Mouse (Mus musculus): ENCODE measurements around the gene Gm7029.

The Gm7029 gene

GRCm38 (mm10) chr17:33913264-33913663 is 39.6 kb downstream of the Gm7029 start:
- DNase-seq (ENCODE audit: low spot score in 2 of 2): no peak

- no peak for DNase-seq (ENCODE audit: low spot score in 2 of 2)
These were observed 40.3 kb downstream of the Gm7029 start for GRCm38 (mm10) chr17:33913905-33914304.

- DNase-seq (ENCODE audit: low spot score in 2 of 2): no peak
These were observed 41.3 kb downstream of the Gm7029 start for GRCm38 (mm10) chr17:33914969-33915391.

GRCm38 (mm10) chr17:33915671-33916250 is 42.1 kb downstream of the Gm7029 start, which contains the start of the genes Tapbp and Zbtb22:
TSS of gene Tapbp (plus strand) at chr17:33915899.
TSS of gene Zbtb22 (plus strand) at chr17:33915904.
- peak; percentile 93 to 97 for DNase-seq (ENCODE audit: low spot score in 2 of 2)

- no peak for DNase-seq (ENCODE audit: low spot score in 2 of 2)
These were observed 42.7 kb downstream of the Gm7029 start for GRCm38 (mm10) chr17:33916294-33916693.

GRCm38 (mm10) chr17:33916847-33917655 is 43.4 kb downstream of the Gm7029 start:
- peak in 1 of 2 experiments; percentile 18 for DNase-seq (ENCODE audit: low spot score in 2 of 2)

GRCm38 (mm10) chr17:33917656-33918292 is 44.1 kb downstream of the Gm7029 start:
- no peak for DNase-seq (ENCODE audit: low spot score in 2 of 2)

GRCm38 (mm10) chr17:33918293-33919203 is 44.9 kb downstream of the Gm7029 start:
- DNase-seq (ENCODE audit: low spot score in 2 of 2): no peak

GRCm38 (mm10) chr17:33919351-33920281 is 46.0 kb downstream of the Gm7029 start:
- DNase-seq (ENCODE audit: low spot score in 2 of 2): peak in 1 of 2 experiments; percentile 37

GRCm38 (mm10) chr17:33920282-33921097 is 46.9 kb downstream of the Gm7029 start:
- peak; percentile 48 to 70 for DNase-seq (ENCODE audit: low spot score in 2 of 2)

- DNase-seq (ENCODE audit: low spot score in 2 of 2): peak in 1 of 2 experiments; percentile 3
These were observed 47.7 kb downstream of the Gm7029 start for GRCm38 (mm10) chr17:33921361-33921760.

Measured in frontal cortex, postnatal 14 days (tissue).